ENCODE assay signal across 11 mouse cellular contexts in the genomic region with DNA sequence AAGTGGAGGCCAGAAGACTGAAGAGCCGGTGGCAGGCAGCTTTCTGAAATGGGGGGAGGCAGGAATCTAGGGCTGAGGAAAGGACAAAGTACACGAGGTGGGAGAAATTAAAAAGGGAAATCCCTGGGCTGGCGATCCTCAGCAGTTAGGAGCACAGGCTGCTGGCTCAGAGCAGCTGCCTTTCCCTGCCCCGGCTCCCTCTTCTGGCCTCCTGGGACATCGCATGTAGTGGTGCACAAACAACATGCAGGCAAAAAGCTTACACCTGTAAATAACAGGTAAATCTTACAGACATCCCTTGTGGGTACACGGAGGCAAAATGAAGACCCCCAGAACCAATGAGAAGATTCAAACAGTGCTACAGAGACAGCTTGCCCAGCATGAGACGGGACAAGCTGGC. TPM values are rescaled to one million over a fixed set of nuclear protein-coding genes. Genes with fewer than 3 reads are reported as not detected.
DNase-seq lines count a peak whose midpoint lies in the region; ATAC-seq and TF ChIP-seq lines count a peak whose summit lies in the region.
"Had no signal": no experiment of that assay in that cellular context is flagged by ENCODE, and none has a peak within 500 bp of the region (broad histone marks: within the 10 kb centered on the region; RNA-seq: fewer than 3 reads in every experiment).

No protein-coding gene starts in this region.

- no peak overlapping the region for H3K9ac ChIP-seq in intestine, postnatal 0 days (ENCODE audit: low read depth, low read length)
- H3K9ac ChIP-seq in intestine, embryonic 16.5 days (ENCODE audit: low read depth, low read length) = no peak overlapping the region
- no peak overlapping the region for H3K9ac ChIP-seq in midbrain, postnatal 0 days (replicated peaks; ENCODE audit: low read length, poor library complexity, severe bottlenecking)
- no peak overlapping the region for H3K9ac ChIP-seq in midbrain, embryonic 13.5 days (replicated peaks)
- no peak overlapping the region for H3K9ac ChIP-seq in intestine, embryonic 15.5 days
- H3K9ac ChIP-seq: heart, embryonic 15.5 days had no signal

- H3K9me3 ChIP-seq in intestine, postnatal 0 days (ENCODE audit: control insufficient read depth) = no peaks in the 10 kb centered on the region
- H3K9me3 ChIP-seq in intestine, embryonic 16.5 days (ENCODE audit: control insufficient read depth, low read length) = no peaks in the 10 kb centered on the region
- no peaks in the 10 kb centered on the region for H3K9me3 ChIP-seq in midbrain, postnatal 0 days (ENCODE audit: low read length)
- no peaks in the 10 kb centered on the region for H3K9me3 ChIP-seq in midbrain, embryonic 13.5 days
- no peaks in the 10 kb centered on the region for H3K9me3 ChIP-seq in intestine, embryonic 15.5 days
- H3K9me3 ChIP-seq: heart, embryonic 15.5 days had no signal

- 61% methylated on average over 7 of the region's 7 CpGs for WGBS in intestine, postnatal 0 days
- 58% methylated on average over 7 of the region's 7 CpGs for WGBS in intestine, embryonic 16.5 days
- 57% methylated on average over 7 of the region's 7 CpGs for WGBS in midbrain, postnatal 0 days
- WGBS in midbrain, embryonic 13.5 days = 59% methylated on average over 7 of the region's 7 CpGs
- WGBS in intestine, embryonic 15.5 days = 56% methylated on average over 7 of the region's 7 CpGs

- no peak for DNase-seq in midbrain, postnatal 0 days (ENCODE audit: low spot score)
- DNase-seq in Patski (ENCODE audit: low read depth, low spot score) = no peak
- peak; percentile 7 for DNase-seq in lung, postnatal 14 days
- no peak for DNase-seq in embryo, embryonic 11 days
- DNase-seq: adrenal gland, adult 2 months had no signal

- no peaks in the 10 kb centered on the region for H3K4me1 ChIP-seq in intestine, postnatal 0 days (replicated peaks; ENCODE audit: control insufficient read depth, insufficient read depth, low read length)
- no peaks in the 10 kb centered on the region for H3K4me1 ChIP-seq in intestine, embryonic 16.5 days (ENCODE audit: control insufficient read depth, insufficient read depth, low read length)
- no peaks in the 10 kb centered on the region for H3K4me1 ChIP-seq in midbrain, postnatal 0 days (ENCODE audit: insufficient read depth, low read length)
- H3K4me1 ChIP-seq in midbrain, embryonic 13.5 days (replicated peaks) = no peaks in the 10 kb centered on the region
- H3K4me1 ChIP-seq in intestine, embryonic 15.5 days (replicated peaks) = no peaks in the 10 kb centered on the region
- H3K4me1 ChIP-seq: heart, embryonic 15.5 days had no signal

- POLR2A ChIA-PET in Patski (lab: Charles Lee) = no interaction called here

- in situ Hi-C loops in Patski (cut with MboI; ENCODE audit: low pct_unique_long_range_greater_than_20kb) = no loop called here

- CTCF ChIA-PET in Patski (lab: Charles Lee) = interaction anchor here (0.7 to 2.0 kb wide), 9 partner anchors 9 to 155 kb away, joined by 3 to 11 read pairs (median 5); partner anchors contain the start of genes D6Wsu163e and Rad51ap1

- no peak overlapping the region for H3K4me2 ChIP-seq in intestine, postnatal 0 days (replicated peaks; ENCODE audit: low read depth)
- H3K4me2 ChIP-seq in intestine, embryonic 16.5 days (ENCODE audit: low read depth, low read length) = no peak overlapping the region
- H3K4me2 ChIP-seq in midbrain, postnatal 0 days (ENCODE audit: low read depth, low read length, poor library complexity, severe bottlenecking) = no peak overlapping the region
- no peak overlapping the region for H3K4me2 ChIP-seq in midbrain, embryonic 13.5 days (replicated peaks)
- H3K4me2 ChIP-seq in intestine, embryonic 15.5 days (replicated peaks) = no peak overlapping the region
- H3K4me2 ChIP-seq: heart, embryonic 15.5 days had no signal

- H3K27me3 ChIP-seq in intestine, postnatal 0 days (replicated peaks; ENCODE audit: control insufficient read depth, insufficient read depth, low read length) = no peaks in the 10 kb centered on the region
- no peaks in the 10 kb centered on the region for H3K27me3 ChIP-seq in intestine, embryonic 16.5 days (replicated peaks; ENCODE audit: control insufficient read depth, insufficient read depth, low read length)
- no peaks in the 10 kb centered on the region for H3K27me3 ChIP-seq in midbrain, postnatal 0 days (ENCODE audit: insufficient read depth, low read length)
- H3K27me3 ChIP-seq in midbrain, embryonic 13.5 days = no peaks in the 10 kb centered on the region
- H3K27me3 ChIP-seq in Patski = no peaks in the 10 kb centered on the region
- no peaks in the 10 kb centered on the region for H3K27me3 ChIP-seq in intestine, embryonic 15.5 days (replicated peaks)
- H3K27me3 ChIP-seq: heart, embryonic 15.5 days had no signal

- peak; percentile 67 for TF ChIP-seq CTCF in intestine, postnatal 0 days (IDR thresholded peaks at IDR 0.05; ENCODE audit: low read depth)
- peak; percentile 62 for TF ChIP-seq CTCF in midbrain, postnatal 0 days (IDR thresholded peaks at IDR 0.05)
- TF ChIP-seq CTCF in Patski (IDR thresholded peaks at IDR 0.05) = peak; percentile 73

- ATAC-seq in intestine, postnatal 0 days = no peak
- no peak for ATAC-seq in intestine, embryonic 16.5 days
- no peak for ATAC-seq in midbrain, postnatal 0 days (ENCODE audit: low FRiP score)
- ATAC-seq in midbrain, embryonic 13.5 days = no peak
- peak; percentile 31 for ATAC-seq in Patski
- no peak for ATAC-seq in intestine, embryonic 15.5 days

- H3K27ac ChIP-seq in intestine, postnatal 0 days (ENCODE audit: low read depth, low read length) = no peak overlapping the region
- H3K27ac ChIP-seq in intestine, embryonic 16.5 days (ENCODE audit: low read length) = no peak overlapping the region
- H3K27ac ChIP-seq in midbrain, postnatal 0 days (ENCODE audit: low read depth, low read length) = no peak overlapping the region
- no peak overlapping the region for H3K27ac ChIP-seq in midbrain, embryonic 13.5 days
- H3K27ac ChIP-seq in intestine, embryonic 15.5 days = no peak overlapping the region
- H3K27ac ChIP-seq: heart, embryonic 15.5 days had no signal

- peaks cover 32% of the 10 kb centered on the region for H3K36me3 ChIP-seq in intestine, postnatal 0 days (ENCODE audit: control insufficient read depth, insufficient read depth)
- no peaks in the 10 kb centered on the region; the same call in 1 of the 2 replicates for H3K36me3 ChIP-seq in intestine, embryonic 16.5 days (ENCODE audit: control insufficient read depth, insufficient read depth, low read length)
- peaks cover 11% of the 10 kb centered on the region; the same call in 1 of the 2 replicates for H3K36me3 ChIP-seq in midbrain, postnatal 0 days (ENCODE audit: insufficient read depth, low read length)
- H3K36me3 ChIP-seq in midbrain, embryonic 13.5 days = peaks cover 30% of the 10 kb centered on the region
- no peaks in the 10 kb centered on the region for H3K36me3 ChIP-seq in intestine, embryonic 15.5 days

- H3K4me3 ChIP-seq in intestine, postnatal 0 days (ENCODE audit: low read depth, low read length) = no peak overlapping the region
- H3K4me3 ChIP-seq in intestine, embryonic 16.5 days (ENCODE audit: low read length) = no peak overlapping the region
- no peak overlapping the region for H3K4me3 ChIP-seq in midbrain, postnatal 0 days (ENCODE audit: low read depth, low read length)
- H3K4me3 ChIP-seq in midbrain, embryonic 13.5 days (replicated peaks) = no peak overlapping the region
- H3K4me3 ChIP-seq in intestine, embryonic 15.5 days (replicated peaks) = no peak overlapping the region
- H3K4me3 ChIP-seq: heart, embryonic 15.5 days had no signal

RNA-seq across cellular contexts. Expression of gene Tigar, which starts 14.8 kb away (rescaled TPM):
- 4.6 and 4.8 TPM in 2 replicates for polyA plus RNA-seq in intestine, postnatal 0 days (2015; fragmentation: Nextera tagmentation; extraction: Ambion mirVana)
- 4.1 and 4.6 TPM in 2 replicates for polyA plus RNA-seq in intestine, embryonic 16.5 days (2015; fragmentation: Nextera tagmentation; extraction: Ambion mirVana)
- 6.1 and 6.7 TPM in 2 replicates for total RNA-seq in midbrain, postnatal 0 days (2014; rRNA removed)
- polyA plus RNA-seq in midbrain, postnatal 0 days (2015; fragmentation: Nextera tagmentation; extraction: Ambion mirVana) = 4.6 and 5.0 TPM in 2 replicates
- polyA plus RNA-seq in midbrain, embryonic 13.5 days (2015; fragmentation: Nextera tagmentation; extraction: Ambion mirVana) = 7.3 and 8.8 TPM in 2 replicates
- 14.4 TPM for polyA plus RNA-seq in Patski (2021)
- polyA plus RNA-seq in intestine, embryonic 15.5 days (2015; fragmentation: Nextera tagmentation; extraction: Ambion mirVana) = 5.6 and 7.3 TPM in 2 replicates

RNA-seq across cellular contexts. Expression of gene Fgf23, which starts 21.9 kb away (rescaled TPM):
- polyA plus RNA-seq in intestine, postnatal 0 days (2015; fragmentation: Nextera tagmentation; extraction: Ambion mirVana) = not detected in 2 replicates
- polyA plus RNA-seq in intestine, embryonic 16.5 days (2015; fragmentation: Nextera tagmentation; extraction: Ambion mirVana) = not detected in 2 replicates
- 0.33 and 0.77 TPM in 2 replicates for total RNA-seq in midbrain, postnatal 0 days (2014; rRNA removed)
- polyA plus RNA-seq in midbrain, postnatal 0 days (2015; fragmentation: Nextera tagmentation; extraction: Ambion mirVana) = 0.38 and 0.63 TPM in 2 replicates
- 0.08 TPM in 1 of 2 replicates, not detected in the other for polyA plus RNA-seq in midbrain, embryonic 13.5 days (2015; fragmentation: Nextera tagmentation; extraction: Ambion mirVana)
- 0.08 TPM for polyA plus RNA-seq in Patski (2021)
- polyA plus RNA-seq in intestine, embryonic 15.5 days (2015; fragmentation: Nextera tagmentation; extraction: Ambion mirVana) = not detected in 2 replicates
- total RNA-seq: adrenal gland, adult 2 months had no signal
- polyA plus RNA-seq: adrenal gland, adult 2 months; limb, embryonic 11.5 days had no signal

RNA-seq across cellular contexts. Expression of gene Ccnd2, which starts 57.4 kb away (rescaled TPM):
- 357 and 374 TPM in 2 replicates for polyA plus RNA-seq in intestine, postnatal 0 days (2015; fragmentation: Nextera tagmentation; extraction: Ambion mirVana)
- polyA plus RNA-seq in intestine, embryonic 16.5 days (2015; fragmentation: Nextera tagmentation; extraction: Ambion mirVana) = 822 and 875 TPM in 2 replicates
- total RNA-seq in midbrain, postnatal 0 days (2014; rRNA removed) = 13.9 and 14.5 TPM in 2 replicates
- polyA plus RNA-seq in midbrain, postnatal 0 days (2015; fragmentation: Nextera tagmentation; extraction: Ambion mirVana) = 95.6 and 106 TPM in 2 replicates
- 700 and 837 TPM in 2 replicates for polyA plus RNA-seq in midbrain, embryonic 13.5 days (2015; fragmentation: Nextera tagmentation; extraction: Ambion mirVana)
- 89.6 TPM for polyA plus RNA-seq in Patski (2021)
- 881 and 991 TPM in 2 replicates for polyA plus RNA-seq in intestine, embryonic 15.5 days (2015; fragmentation: Nextera tagmentation; extraction: Ambion mirVana)
